Mouse (Mus musculus) olfactory bulb, adult 2 months (tissue): ENCODE data around the gene Col4a3bp. TPM values are rescaled to one million over a fixed set of nuclear protein-coding genes. Genes with fewer than 3 reads are reported as not detected.

Source experiments
- H3K27ac ChIP-seq: fragments of 200-500 bp; 2 replicates; pipeline ENCODE4 v1.5.1; 2012; ENCODE audit warnings: low read depth, low read length; ENCODE audit not compliant: insufficient read depth
- H3K4me1 ChIP-seq: fragments of 200-500 bp; 2 replicates; pipeline ENCODE4 v1.6.1; 2012; ENCODE audit warnings: low read length; ENCODE audit not compliant: control insufficient read depth, insufficient read depth
- H3K4me3 ChIP-seq: fragments of 200-500 bp; 2 replicates; pipeline ENCODE4 v1.5.1; 2012; ENCODE audit warnings: mild to moderate bottlenecking, low read depth, low read length, moderate library complexity; ENCODE audit not compliant: insufficient read depth
- CTCF ChIP-seq: fragments of 200-500 bp; IDR thresholded peaks from 2 replicates; pipeline ENCODE4 v1.5.1; 2012; ENCODE audit warnings: low read depth, mild to moderate bottlenecking, low read length, moderate library complexity; ENCODE audit not compliant: insufficient read depth
- POLR2A ChIP-seq: fragments of 200-500 bp; IDR thresholded peaks from 2 replicates; pipeline ENCODE4 v1.6.1; 2012; ENCODE audit warnings: mild to moderate bottlenecking, low read depth, low read length, moderate library complexity; ENCODE audit not compliant: insufficient read depth
- WGBS: fragments of 180-500 bp; shearing (Covaris S2); methylation state at CpG from one replicate; pipeline ENCODE4 v1.1.7; 2018; 5-methylcytosine and 5-hydroxymethylcytosine counted together
- polyA plus RNA-seq: library from polyadenylated mRNA; stranded (reverse); fragments of >200 nt; gene quantifications from 2 replicates; pipeline ENCODE4 v1.2.4, GENCODE M21; 2012; ENCODE audit warnings: low replicate concordance; ENCODE audit not compliant: missing spikeins, insufficient read depth, insufficient read length

Gene Col4a3bp
- polyA plus RNA-seq, 1 experiment, result 201 TPM

DNA sequence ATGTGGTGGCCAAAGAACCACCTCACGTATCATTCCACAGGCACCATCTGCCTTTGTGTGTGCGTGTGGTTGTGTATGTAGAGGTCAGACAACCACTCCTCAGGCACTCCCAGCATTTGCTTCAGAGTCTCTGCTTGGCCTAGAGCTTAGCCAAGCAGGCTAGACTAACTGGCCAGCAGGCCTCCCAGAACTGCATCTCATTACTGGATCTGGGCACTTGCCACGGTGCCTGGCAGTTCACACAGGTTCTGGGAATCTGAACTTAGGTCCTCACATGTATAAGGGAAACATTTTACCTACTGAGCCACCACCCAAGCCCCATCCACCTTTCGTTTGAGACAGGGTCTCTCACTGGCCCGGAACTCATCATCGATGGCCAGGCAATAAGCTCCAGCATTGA lies 10.2 kb upstream of the Col4a3bp start:
- Histone ChIP-seq H3K4me1 (no peaks in the 10 kb centered on the region), H3K27ac (no peak overlapping the region), H3K4me3 (no peak overlapping the region)
- TF ChIP-seq CTCF, result no peak
- 80% methylated on average over 6 of the region's 6 CpGs for WGBS

DNA sequence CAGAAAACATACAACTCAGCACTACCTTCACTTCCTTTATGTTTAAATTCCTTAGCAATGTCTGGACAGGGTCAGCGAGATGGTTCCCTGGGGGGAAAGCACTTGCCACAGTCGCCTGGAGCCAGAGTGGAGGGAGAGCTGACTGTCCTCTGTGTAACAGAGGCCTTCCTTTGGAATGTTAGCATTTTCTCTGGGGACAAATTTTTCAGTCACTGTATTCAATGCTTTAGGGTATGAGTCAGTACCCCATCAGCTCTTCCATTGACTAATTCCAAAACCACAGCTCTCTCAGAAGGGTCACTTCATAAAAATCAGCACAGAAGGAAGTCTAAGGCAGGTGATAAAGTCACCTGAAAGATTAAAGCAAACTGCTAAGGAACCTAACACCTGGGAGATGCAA lies 8.7 kb upstream of the Col4a3bp start:
- no peak overlapping the region for H3K27ac ChIP-seq
- WGBS, result 90% methylated on average over 2 of the region's 2 CpGs
- no peaks in the 10 kb centered on the region for H3K4me1 ChIP-seq
- no peak for TF ChIP-seq CTCF
- no peak for TF ChIP-seq POLR2A
- no peak overlapping the region for H3K4me3 ChIP-seq

- WGBS, result 89% methylated on average over 5 of the region's 5 CpGs
These were observed 5.4 kb upstream of the Col4a3bp start for GRCm38 (mm10) chr13:96536821-96537572.

DNA sequence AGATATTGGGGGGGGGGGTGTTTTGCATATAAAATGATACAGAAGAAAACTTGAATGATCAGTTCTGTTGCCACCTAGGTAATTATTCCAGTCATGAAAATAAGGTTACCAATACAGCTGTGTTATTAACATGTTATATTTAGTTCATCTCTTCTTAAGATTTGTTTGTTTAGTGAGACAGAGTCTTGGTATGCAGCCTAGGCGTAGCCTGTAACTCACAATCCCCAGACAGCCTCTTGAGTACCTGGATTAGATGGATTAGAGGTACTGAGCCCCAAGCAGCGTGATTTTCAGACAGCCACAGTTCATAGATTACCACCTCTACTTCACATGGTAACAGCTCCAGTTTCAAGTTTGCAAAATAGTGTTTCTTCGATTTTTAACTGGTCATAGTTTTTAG lies 4.3 kb upstream of the Col4a3bp start:
- WGBS, result 82% methylated on average over 3 of the region's 3 CpGs
- no peak overlapping the region for H3K27ac ChIP-seq

More at GRCm38 (mm10) chr13:96536821-96537572, 5.4 kb upstream of the Col4a3bp start:
- Histone ChIP-seq H3K27ac (no peak overlapping the region), H3K4me1 (no peaks in the 10 kb centered on the region), H3K4me3 (no peak overlapping the region)
- TF ChIP-seq POLR2A (no peak), CTCF (no peak)

GRCm38 (mm10) chr13:96541381-96541780 lies 1.0 kb upstream of the Col4a3bp start:
- WGBS, result 60% methylated on average over 2 of the region's 2 CpGs
- H3K27ac ChIP-seq, result no peak overlapping the region
- H3K4me3 ChIP-seq, result no peak overlapping the region

More for the DNA sequence above, 4.3 kb upstream of the Col4a3bp start:
- H3K4me1 ChIP-seq, result no peaks in the 10 kb centered on the region
- H3K4me3 ChIP-seq, result no peak overlapping the region
- TF ChIP-seq CTCF (no peak), POLR2A (no peak)

DNA sequence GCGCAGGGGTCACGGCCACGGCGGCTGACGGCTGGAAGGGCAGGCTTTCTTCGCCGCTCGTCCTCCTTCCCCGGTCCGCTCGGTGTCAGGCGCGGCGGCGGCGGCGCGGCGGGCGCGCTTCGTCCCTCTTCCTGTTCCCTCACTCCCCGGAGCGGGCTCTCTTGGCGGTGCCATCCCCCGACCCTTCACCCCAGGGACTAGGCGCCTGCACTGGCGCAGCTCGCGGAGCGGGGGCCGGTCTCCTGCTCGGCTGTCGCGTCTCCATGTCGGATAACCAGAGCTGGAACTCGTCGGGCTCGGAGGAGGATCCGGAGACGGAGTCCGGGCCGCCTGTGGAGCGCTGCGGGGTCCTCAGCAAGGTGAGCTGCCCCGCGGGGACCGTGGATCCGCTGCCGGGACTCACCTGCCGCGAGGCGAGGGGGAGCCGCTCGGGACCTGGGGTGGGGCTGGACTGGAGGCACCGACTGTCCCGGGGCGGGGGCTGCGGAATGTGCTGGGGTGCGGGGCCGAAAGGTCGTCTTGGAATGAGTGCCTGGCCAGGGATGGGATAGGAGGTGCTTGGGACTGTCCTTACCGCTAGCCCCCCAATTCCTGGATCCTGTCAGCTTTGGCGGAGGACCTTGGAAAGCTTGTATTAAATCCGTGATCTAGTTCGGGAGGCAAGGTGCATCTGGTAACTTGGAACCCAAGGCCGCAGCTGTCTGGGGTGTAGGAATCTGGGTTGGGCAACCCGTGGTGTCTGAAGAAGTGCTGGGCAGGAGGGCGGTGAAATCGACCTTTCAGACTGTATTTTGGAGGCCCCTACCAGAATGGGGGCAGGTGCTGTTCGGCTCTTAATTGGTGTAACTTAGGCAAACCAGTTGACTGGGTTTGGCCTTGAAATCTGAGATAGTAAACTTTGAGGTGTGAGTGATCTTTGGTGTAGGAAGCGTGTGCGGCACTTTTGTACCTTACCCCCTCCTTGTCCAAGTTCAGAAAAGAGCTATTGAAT lies 778 bp downstream of the Col4a3bp start:
- Histone ChIP-seq H3K27ac (peak overlapping the region; percentile 93), H3K4me3 (peak overlapping the region; percentile 95), H3K4me1 (no peaks in the 10 kb centered on the region)
- TF ChIP-seq CTCF (no peak), POLR2A (0 out of 2 replicates have a peak, but pooled peaks have one; percentile 9)
- 1% methylated on average over 73 of the region's 73 CpGs for WGBS

More at GRCm38 (mm10) chr13:96541381-96541780, 1.0 kb upstream of the Col4a3bp start:
- H3K4me1 ChIP-seq, result no peaks in the 10 kb centered on the region
- TF ChIP-seq POLR2A (no peak), CTCF (no peak)

- no peak overlapping the region for H3K4me3 ChIP-seq
- no peak overlapping the region for H3K27ac ChIP-seq
- 76% methylated on average over 2 of the region's 2 CpGs for WGBS
- TF ChIP-seq CTCF, result no peak
- no peak for TF ChIP-seq POLR2A
- H3K4me1 ChIP-seq, result no peaks in the 10 kb centered on the region
These were observed 2.1 kb downstream of the Col4a3bp start for GRCm38 (mm10) chr13:96544506-96544905.

GRCm38 (mm10) chr13:96547250-96547649 lies 4.8 kb downstream of the Col4a3bp start:
- Histone ChIP-seq H3K27ac (no peak overlapping the region), H3K4me3 (no peak overlapping the region), H3K4me1 (no peaks in the 10 kb centered on the region)
- WGBS, result 81% methylated on average over 1 of the region's 1 CpGs
- TF ChIP-seq CTCF (no peak), POLR2A (no peak)

- no peak overlapping the region for H3K4me3 ChIP-seq
- no peak for TF ChIP-seq POLR2A
- TF ChIP-seq CTCF, result no peak
- no peak overlapping the region for H3K27ac ChIP-seq
- no peaks in the 10 kb centered on the region for H3K4me1 ChIP-seq
- 63% methylated on average over 4 of the region's 4 CpGs for WGBS
These were observed 5.5 kb downstream of the Col4a3bp start for GRCm38 (mm10) chr13:96547941-96548340.
